In the genomic region with DNA sequence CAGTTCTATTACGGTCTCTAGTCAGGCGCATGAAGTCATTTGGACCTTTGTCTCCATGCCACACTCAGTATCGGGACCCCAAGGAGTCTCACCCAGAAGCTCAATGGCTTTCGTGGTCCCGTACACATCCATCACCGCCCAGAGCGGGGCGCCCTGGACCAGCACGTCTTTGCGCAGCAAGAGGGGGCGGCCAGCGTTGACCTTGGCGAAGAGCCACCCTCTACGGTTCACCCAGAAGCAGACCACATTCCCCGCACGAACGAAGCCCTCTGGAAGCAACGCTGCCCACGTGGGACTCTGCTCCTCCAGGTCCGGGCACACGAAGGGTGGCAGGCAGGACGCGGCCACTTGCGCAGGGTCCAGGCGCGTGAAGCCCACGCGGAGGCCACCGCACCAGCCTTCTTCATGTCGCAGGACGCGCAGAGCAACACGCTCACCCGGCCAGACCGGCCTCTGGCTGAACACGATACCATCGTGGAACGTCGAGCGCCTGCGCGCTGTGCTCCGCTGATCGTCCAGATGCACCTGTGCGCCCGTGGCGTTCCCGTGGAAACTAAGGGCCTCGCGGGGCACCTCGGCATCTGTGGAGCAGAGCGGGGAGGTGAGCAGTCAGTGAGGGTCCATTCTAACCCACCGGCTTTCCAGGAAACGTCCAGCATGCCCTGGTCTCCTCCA, we compare ENCODE assay signal across 8 mouse cellular contexts. TPM values are rescaled to one million over a fixed set of nuclear protein-coding genes. Genes with fewer than 3 reads are reported as not detected.
DNase-seq lines count a peak whose midpoint lies in the region; ATAC-seq lines count a peak whose summit lies in the region.

No protein-coding gene starts in this region.

- no peaks in the 10 kb centered on the region for H3K36me3 ChIP-seq in forebrain, embryonic 16.5 days (ENCODE audit: control insufficient read depth, insufficient read depth)
- H3K36me3 ChIP-seq in midbrain, embryonic 11.5 days (ENCODE audit: control insufficient read depth, insufficient read depth, low read length) = no peaks in the 10 kb centered on the region

- intact Hi-C loops in heart, postnatal 36 days (cut with DNase I) = no loop called here

- peaks cover 3% of the 10 kb centered on the region; the same call in 1 of the 2 replicates for H3K4me1 ChIP-seq in forebrain, embryonic 16.5 days (replicated peaks; ENCODE audit: control insufficient read depth, insufficient read depth, low read length)
- no peaks in the 10 kb centered on the region for H3K4me1 ChIP-seq in midbrain, embryonic 11.5 days (ENCODE audit: control insufficient read depth, insufficient read depth, low read length)

- peak overlapping the region; percentile 25; the same call in 1 of the 2 replicates for H3K9ac ChIP-seq in forebrain, embryonic 16.5 days (replicated peaks; ENCODE audit: low read depth, low read length)
- H3K9ac ChIP-seq in midbrain, embryonic 11.5 days (ENCODE audit: low read length) = no peak overlapping the region

- ATAC-seq in forebrain, embryonic 16.5 days = no peak
- ATAC-seq in midbrain, embryonic 11.5 days (ENCODE audit: low FRiP score) = no peak
- no peak for ATAC-seq in granulocyte monocyte progenitor cell, adult 5-6 weeks (replicated peaks; ENCODE audit: poor library complexity, severe bottlenecking)

- peak overlapping the region; percentile 18; the same call in 1 of the 2 replicates for H3K4me3 ChIP-seq in forebrain, embryonic 16.5 days (replicated peaks; ENCODE audit: low read length)
- no peak overlapping the region for H3K4me3 ChIP-seq in midbrain, embryonic 11.5 days (ENCODE audit: low read depth, low read length)

- H3K4me2 ChIP-seq in forebrain, embryonic 16.5 days (ENCODE audit: low read length) = peak overlapping the region; percentile 36
- peak overlapping the region; percentile 28 for H3K4me2 ChIP-seq in midbrain, embryonic 11.5 days

- 53% methylated on average over 54 of the region's 54 CpGs for WGBS in forebrain, embryonic 16.5 days
- 49% methylated on average over 54 of the region's 54 CpGs for WGBS in midbrain, embryonic 11.5 days

- H3K27me3 ChIP-seq in forebrain, embryonic 16.5 days (replicated peaks; ENCODE audit: control insufficient read depth, insufficient read depth, low read length) = peaks cover 6% of the 10 kb centered on the region; the same call in 1 of the 2 replicates
- peaks cover 7% of the 10 kb centered on the region for H3K27me3 ChIP-seq in midbrain, embryonic 11.5 days (ENCODE audit: control insufficient read depth, insufficient read depth, low read length)

- DNase-seq in heart, postnatal 4 days = peak; percentile 32
- no peak for DNase-seq in heart, postnatal 36 days
- peak; percentile 29 for DNase-seq in R1 (ENCODE audit: low read depth, low spot score)
- DNase-seq in midbrain, embryonic 11.5 days (ENCODE audit: low spot score, missing footprints) = no peak
- DNase-seq in thymus, postnatal 0 days (ENCODE audit: low spot score) = no peak
- no peak for DNase-seq in adrenal gland, adult 2 months

- H3K27ac ChIP-seq in forebrain, embryonic 16.5 days (ENCODE audit: low read length) = no peak overlapping the region
- H3K27ac ChIP-seq in midbrain, embryonic 11.5 days (ENCODE audit: low read depth, low read length) = no peak overlapping the region

- no peaks in the 10 kb centered on the region for H3K9me3 ChIP-seq in forebrain, embryonic 16.5 days (ENCODE audit: control insufficient read depth, low read length)
- no peaks in the 10 kb centered on the region for H3K9me3 ChIP-seq in midbrain, embryonic 11.5 days (ENCODE audit: control insufficient read depth, low read length)

RNA-seq across cellular contexts. Expression of a gene that starts 5.2 kb away (rescaled TPM):
- total RNA-seq in heart, postnatal 4 days (2021) = 1 to 10 TPM; 4.9 to 5.3 TPM
- total RNA-seq in heart, postnatal 36 days (2021) = 1 to 10 TPM; 3.6 to 3.9 TPM
- polyA plus RNA-seq in forebrain, embryonic 16.5 days (2015; fragmentation: Nextera tagmentation; extraction: Ambion mirVana) = 0.41 and 0.47 TPM in 2 replicates
- polyA plus RNA-seq in midbrain, embryonic 11.5 days (2014; fragmentation: Nextera tagmentation; extraction: Ambion mirVana) = 0.33 and 0.57 TPM in 2 replicates
- polyA plus RNA-seq in thymus, postnatal 0 days (2015; fragmentation: Nextera tagmentation; extraction: Ambion mirVana) = 3.8 and 4.4 TPM in 2 replicates
- total RNA-seq in adrenal gland, adult 2 months (2021) = 1 to 10 TPM; 4.3 to 9.5 TPM
- 6.3 and 7.6 TPM in 2 replicates for polyA plus RNA-seq in adrenal gland, adult 2 months (2012; rRNA removed)
- total RNA-seq in granulocyte monocyte progenitor cell, adult 5-6 weeks (2014; fragmentation: Nextera tagmentation) = 9.8 and 13.1 TPM in 2 replicates
- 14.4 and 17.5 TPM in 2 replicates for total RNA-seq in granulocyte monocyte progenitor cell, adult 5-6 weeks (2017)

RNA-seq across cellular contexts. Expression of a gene that starts 24.7 kb away (rescaled TPM):
- 10 to 100 TPM; 39.0 to 39.3 TPM for total RNA-seq in heart, postnatal 4 days (2021)
- 10 to 100 TPM; 29.2 to 31.2 TPM for total RNA-seq in heart, postnatal 36 days (2021)
- 50.8 and 56.9 TPM in 2 replicates for polyA plus RNA-seq in forebrain, embryonic 16.5 days (2015; fragmentation: Nextera tagmentation; extraction: Ambion mirVana)
- 80.7 and 83.0 TPM in 2 replicates for polyA plus RNA-seq in midbrain, embryonic 11.5 days (2014; fragmentation: Nextera tagmentation; extraction: Ambion mirVana)
- polyA plus RNA-seq in thymus, postnatal 0 days (2015; fragmentation: Nextera tagmentation; extraction: Ambion mirVana) = 43.9 and 46.5 TPM in 2 replicates
- total RNA-seq in adrenal gland, adult 2 months (2021) = 10 to 100 TPM; 39.4 to 48.5 TPM
- polyA plus RNA-seq in adrenal gland, adult 2 months (2012; rRNA removed) = 7.6 and 9.9 TPM in 2 replicates
- total RNA-seq in granulocyte monocyte progenitor cell, adult 5-6 weeks (2014; fragmentation: Nextera tagmentation) = 63.8 and 67.1 TPM in 2 replicates
- 155 and 170 TPM in 2 replicates for total RNA-seq in granulocyte monocyte progenitor cell, adult 5-6 weeks (2017)

RNA-seq across cellular contexts. Expression of a gene that starts 38.3 kb away (rescaled TPM):
- total RNA-seq in heart, postnatal 4 days (2021) = 10 to 100 TPM; 27.7 to 27.9 TPM
- 10 to 100 TPM; 10.4 to 15.1 TPM for total RNA-seq in heart, postnatal 36 days (2021)
- polyA plus RNA-seq in forebrain, embryonic 16.5 days (2015; fragmentation: Nextera tagmentation; extraction: Ambion mirVana) = 3.8 and 4.7 TPM in 2 replicates
- polyA plus RNA-seq in midbrain, embryonic 11.5 days (2014; fragmentation: Nextera tagmentation; extraction: Ambion mirVana) = 1.8 and 2.0 TPM in 2 replicates
- polyA plus RNA-seq in thymus, postnatal 0 days (2015; fragmentation: Nextera tagmentation; extraction: Ambion mirVana) = 34.9 and 35.4 TPM in 2 replicates
- 1 to 10 TPM; 5.2 to 5.9 TPM for total RNA-seq in adrenal gland, adult 2 months (2021)
- 4.1 and 5.3 TPM in 2 replicates for polyA plus RNA-seq in adrenal gland, adult 2 months (2012; rRNA removed)
- total RNA-seq in granulocyte monocyte progenitor cell, adult 5-6 weeks (2014; fragmentation: Nextera tagmentation) = 36.0 and 42.2 TPM in 2 replicates
- total RNA-seq in granulocyte monocyte progenitor cell, adult 5-6 weeks (2017) = 33.7 and 33.9 TPM in 2 replicates

Comparison
In these comparisons a context has a peak if more than half of its experiments do, and no peak if none do; other contexts are left out.
1. DNase-seq: peak in heart, postnatal 4 days (single experiment) and R1 (single experiment); none in heart, postnatal 36 days (0 of 2), midbrain, embryonic 11.5 days (single experiment), thymus, postnatal 0 days (single experiment) and adrenal gland, adult 2 months (single experiment).